Mouse (Mus musculus): ENCODE data around the gene Slc25a26.
"Not testable (repeated sequence)": the region's sequence is repeated elsewhere in the genome, so short reads cannot be mapped to it uniquely, and the experiment has no call there.

Slc25a26 gene

GRCm38 (mm10) chr6:94550851-94551250 lies 50.7 kb downstream of the Slc25a26 start:
- DNase-seq (ENCODE audit: low read depth, low spot score), result no peak

DNA sequence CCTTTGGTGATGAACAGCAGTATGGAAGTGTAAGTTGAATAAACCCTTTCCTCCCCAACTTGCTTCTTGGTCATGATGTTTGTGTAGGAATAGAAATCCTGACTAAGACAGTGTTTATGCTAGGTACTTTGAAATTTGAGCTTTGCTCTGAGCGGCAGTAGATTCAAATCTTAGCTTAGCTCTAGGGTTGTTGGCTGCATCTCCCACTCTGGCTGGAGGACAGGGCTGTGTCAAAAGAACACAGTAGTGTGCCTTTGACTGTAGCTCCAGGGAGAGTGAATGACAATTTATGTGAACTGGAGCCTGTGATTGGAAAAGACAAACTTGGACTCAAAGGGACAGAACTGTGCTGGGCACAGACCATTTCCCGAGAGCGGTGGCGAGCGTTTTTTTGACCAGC lies 53.0 kb downstream of the Slc25a26 start:
- no peak for DNase-seq (ENCODE audit: low read depth, low spot score)

GRCm38 (mm10) chr6:94558603-94559002 lies 58.5 kb downstream of the Slc25a26 start:
- DNase-seq (ENCODE audit: low read depth, low spot score), result not testable (repeated sequence)

DNA sequence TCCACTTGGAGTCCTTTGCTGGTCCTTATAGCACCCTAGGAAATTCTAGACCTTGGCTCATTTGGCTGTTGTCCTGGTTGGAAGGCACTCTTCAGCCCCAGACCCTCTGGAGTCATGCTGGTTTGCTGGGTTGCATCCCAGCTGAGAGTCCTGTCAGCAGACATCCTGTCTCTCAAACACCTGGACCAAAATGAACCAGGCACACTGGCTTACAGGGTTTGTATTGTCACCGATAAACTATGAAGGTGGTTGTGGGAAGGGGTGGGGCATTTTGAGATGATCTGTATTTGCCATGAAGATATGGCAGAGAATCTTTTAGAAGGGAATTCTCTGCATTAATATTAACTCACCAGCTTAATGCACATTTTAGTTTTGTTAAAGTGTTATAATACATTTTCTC lies 60.8 kb downstream of the Slc25a26 start:
- no peak for DNase-seq (ENCODE audit: low read depth, low spot score)

GRCm38 (mm10) chr6:94561346-94561745 lies 61.2 kb downstream of the Slc25a26 start:
- no peak for DNase-seq (ENCODE audit: low read depth, low spot score)

GRCm38 (mm10) chr6:94563203-94563940 lies 63.2 kb downstream of the Slc25a26 start:
- DNase-seq (ENCODE audit: low read depth, low spot score), result no peak

- no peak for DNase-seq (ENCODE audit: low read depth, low spot score)
Observed at GRCm38 (mm10) chr6:94565766-94566165, 65.6 kb downstream of the Slc25a26 start.

DNA sequence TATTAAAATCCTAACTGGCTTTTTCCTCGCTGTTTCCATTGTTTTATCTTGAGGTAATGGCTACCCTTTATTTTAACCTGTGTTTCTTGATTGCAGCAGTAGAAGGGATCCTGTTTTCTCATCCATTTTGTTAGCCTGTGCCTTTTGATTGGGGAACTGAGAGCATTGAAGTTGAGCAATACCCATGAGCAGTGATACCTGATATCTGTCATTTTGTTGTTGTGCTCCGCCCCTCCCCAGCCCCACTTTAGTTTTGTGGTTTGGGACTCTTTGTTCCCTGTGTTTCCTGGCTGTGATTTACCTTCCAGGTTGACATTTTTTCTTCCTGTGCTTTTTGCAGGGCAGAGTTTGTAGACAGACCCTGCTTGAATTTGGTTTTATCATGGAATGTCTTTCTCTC lies 67.9 kb downstream of the Slc25a26 start:
- no peak for DNase-seq (ENCODE audit: low read depth, low spot score)

DNA sequence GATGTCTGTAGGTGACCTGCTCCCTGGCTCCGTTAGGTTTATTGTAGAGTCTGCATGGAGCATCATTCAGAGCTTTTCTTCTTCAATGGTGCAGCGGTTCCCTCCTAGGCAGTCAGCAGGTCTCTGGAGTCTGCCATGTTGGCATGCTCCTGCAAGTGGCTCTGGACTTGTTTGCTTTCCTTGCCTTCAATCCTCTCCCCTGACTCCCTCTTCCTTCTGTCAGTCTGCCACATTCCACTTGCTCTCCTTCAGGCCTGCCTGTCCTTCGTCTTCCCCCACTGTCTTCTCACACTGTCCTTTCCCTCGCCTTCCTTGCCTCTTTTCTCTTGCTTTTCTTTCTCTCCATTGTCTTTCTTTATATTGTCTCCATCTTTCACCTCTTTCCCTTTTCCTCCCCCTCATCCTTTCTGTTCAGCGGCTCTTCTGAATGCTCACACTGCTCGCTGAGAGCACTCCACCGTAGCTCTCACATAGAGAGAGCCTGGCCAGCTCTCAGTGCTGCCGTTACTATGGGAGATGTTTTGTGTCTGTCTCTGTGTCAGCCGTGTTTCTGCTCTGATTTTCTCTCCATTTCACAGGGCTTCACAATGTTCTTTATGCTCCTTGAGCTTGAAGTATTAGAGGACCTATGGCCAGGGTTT lies 75.5 kb downstream of the Slc25a26 start:
- DNase-seq (ENCODE audit: low read depth, low spot score), result no peak

DNA sequence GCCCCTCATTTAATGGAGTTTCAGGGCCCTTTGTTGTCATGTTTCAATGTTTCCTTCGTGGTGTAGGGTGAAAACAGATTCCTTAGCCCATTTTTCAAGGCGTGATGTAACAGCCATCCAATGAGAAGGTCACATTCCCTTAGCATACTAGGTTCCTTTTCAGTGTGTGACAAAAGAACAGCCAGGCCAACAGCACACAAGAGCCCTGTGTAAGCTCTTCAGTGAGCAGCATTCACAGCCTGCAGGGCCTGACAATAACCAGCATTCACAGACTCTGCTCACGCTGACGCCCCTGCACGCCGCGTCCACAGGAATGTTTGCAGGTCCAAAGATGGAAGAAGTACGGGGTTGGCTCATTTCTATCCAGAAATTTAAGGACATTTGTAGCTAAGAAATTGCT lies 77.9 kb downstream of the Slc25a26 start:
- peak; percentile 47 for DNase-seq (ENCODE audit: low read depth, low spot score)

DNA sequence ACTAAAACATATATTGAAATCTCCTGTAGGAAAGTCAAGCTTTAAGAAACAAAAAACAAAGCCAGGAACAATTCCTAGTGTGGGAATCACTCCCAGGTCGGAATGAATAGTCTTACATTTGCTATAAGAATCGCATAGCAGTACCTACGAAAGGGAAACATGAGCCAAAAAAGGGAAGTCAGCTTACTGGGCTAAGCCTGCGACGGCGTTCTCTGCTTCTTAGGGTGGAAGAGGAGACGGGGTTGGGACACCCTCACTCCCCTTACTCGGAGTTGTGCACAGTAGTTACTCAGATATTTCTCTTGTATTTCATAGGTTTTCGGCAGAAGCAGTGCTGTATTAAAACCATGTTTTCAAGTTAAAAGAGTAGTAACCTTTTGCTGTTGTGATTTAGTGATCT lies 81.9 kb downstream of the Slc25a26 start:
- DNase-seq (ENCODE audit: low read depth, low spot score), result no peak

- peak; percentile 87 for DNase-seq (ENCODE audit: low read depth, low spot score)
Observed at GRCm38 (mm10) chr6:94584147-94584695, 84.1 kb downstream of the Slc25a26 start.

GRCm38 (mm10) chr6:94584976-94585375 lies 84.8 kb downstream of the Slc25a26 start:
- DNase-seq (ENCODE audit: low read depth, low spot score), result no peak

DNA sequence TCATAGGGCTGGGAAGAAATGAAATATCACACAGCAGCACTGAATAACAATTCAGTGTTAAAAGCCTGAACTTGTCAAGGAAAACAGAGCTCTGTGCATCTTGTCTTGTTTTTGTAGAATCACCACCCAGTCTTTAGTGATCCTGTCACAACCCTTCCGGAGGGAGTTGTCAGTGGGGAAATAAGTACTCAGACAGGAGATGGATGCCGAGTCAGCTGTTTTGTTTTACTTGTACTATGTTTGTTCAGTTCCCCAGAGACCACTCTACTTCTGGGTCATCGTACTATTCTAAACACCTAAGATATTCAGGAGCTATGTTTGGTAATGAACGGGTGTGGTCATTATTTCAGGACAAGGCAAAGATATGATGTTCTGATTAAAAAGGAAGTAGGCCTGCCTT lies 88.2 kb downstream of the Slc25a26 start:
- DNase-seq (ENCODE audit: low read depth, low spot score), result no peak

DNA sequence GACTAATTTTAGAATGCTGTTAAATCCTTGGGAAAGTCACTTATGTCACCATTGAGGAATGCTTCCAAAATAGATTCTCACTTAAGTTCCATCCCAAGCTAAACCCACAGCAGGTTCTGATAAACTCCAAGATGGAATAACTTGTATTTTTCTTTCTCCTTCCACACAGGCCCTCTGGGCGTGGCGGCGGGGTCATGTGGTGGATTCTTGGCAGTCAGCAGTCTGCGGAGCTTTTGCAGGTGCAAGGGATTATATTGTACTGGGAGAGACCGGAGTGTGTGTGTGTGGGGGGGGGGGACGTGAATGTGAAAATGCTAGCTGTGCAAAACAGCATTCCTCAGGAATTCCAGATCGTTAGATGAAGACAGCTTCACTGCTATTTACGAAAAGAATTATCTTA lies 92.1 kb downstream of the Slc25a26 start:
- DNase-seq (ENCODE audit: low read depth, low spot score), result peak; percentile 50

DNA sequence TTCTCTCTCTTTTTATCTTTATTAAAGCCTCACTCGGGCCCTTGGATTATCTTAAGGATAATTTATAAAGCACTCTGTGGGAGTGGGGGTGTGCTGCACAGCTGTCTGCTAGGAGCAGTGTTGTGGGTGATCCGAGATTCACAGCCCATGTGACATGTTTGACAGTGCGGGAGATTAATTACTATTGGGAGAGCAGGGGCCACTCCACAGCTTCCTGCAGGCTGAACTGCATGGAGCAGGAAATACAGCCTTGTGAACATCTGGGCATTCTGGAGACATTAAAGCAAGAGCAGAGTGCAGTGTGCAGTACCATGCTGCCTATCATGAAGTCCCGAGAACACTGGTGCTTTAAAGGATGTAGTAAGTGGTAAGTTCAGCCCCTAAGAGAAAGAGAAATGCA lies 92.6 kb downstream of the Slc25a26 start:
- DNase-seq (ENCODE audit: low read depth, low spot score), result no peak

- no peak for DNase-seq (ENCODE audit: low read depth, low spot score)
Observed at GRCm38 (mm10) chr6:94594096-94594665, 94.0 kb downstream of the Slc25a26 start.

GRCm38 (mm10) chr6:94594711-94595110 lies 94.6 kb downstream of the Slc25a26 start:
- DNase-seq (ENCODE audit: low read depth, low spot score), result no peak

DNA sequence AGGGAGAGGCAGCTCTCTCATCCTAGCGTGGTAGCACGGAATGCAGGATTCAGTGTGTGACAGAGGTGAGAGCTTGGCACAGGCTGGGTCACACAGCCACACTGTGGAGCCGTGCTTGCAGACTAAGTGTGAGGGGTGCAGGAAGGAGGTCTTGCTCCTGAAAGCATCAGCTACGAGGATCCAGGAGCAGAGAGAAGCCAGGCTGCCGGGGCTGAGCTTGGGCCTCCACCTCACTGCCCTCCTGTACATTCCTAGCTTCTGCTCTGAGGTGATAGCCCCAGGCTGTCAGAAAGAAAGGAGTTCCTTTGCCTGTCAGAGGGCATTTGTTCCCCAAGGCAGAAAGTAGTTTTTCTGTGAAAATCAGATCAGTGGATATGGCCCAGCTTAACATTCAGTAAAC lies 95.1 kb downstream of the Slc25a26 start:
- DNase-seq (ENCODE audit: low read depth, low spot score), result no peak

GRCm38 (mm10) chr6:94596051-94596760 lies 96.1 kb downstream of the Slc25a26 start:
- DNase-seq (ENCODE audit: low read depth, low spot score), result no peak

- DNase-seq (ENCODE audit: low read depth, low spot score), result no peak
Observed at GRCm38 (mm10) chr6:94596761-94597485, 96.8 kb downstream of the Slc25a26 start.

Measured in telencephalon, adult 2 months (tissue).